Mouse (Mus musculus) lung, postnatal 25 days (tissue): ENCODE results near the gene Fhit.
A peak's percentile ranks its signal among the peaks of the same experiment; 100 is the strongest.

Experiments
- DNase-seq: peaks from one replicate; pipeline ENCODE4 v3.0.0; 2022; ENCODE audit warnings: low spot score

The Fhit gene

DNA sequence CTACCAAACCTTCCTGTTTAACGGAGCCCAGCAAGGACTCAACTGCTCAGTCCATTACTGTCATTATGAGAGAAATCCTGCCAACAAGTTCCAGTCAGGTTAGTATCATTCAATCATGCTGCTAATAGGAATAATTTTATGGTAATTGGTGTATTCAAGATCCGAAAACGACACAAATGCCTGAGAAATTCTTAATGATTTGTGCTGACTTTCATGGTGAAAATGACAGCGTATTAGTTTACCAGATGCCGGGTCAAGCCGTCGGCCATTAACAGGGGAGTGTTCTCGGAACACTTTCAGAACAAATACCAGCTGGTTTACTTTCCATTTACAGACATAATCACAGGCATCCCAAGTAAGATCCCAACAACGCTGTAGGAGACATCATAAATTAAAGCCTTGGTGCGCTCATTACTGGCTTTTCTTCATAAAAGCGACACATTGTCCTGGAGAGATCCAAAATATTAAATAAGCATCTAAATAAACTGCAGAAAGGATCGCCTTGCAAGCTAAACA, 451.0 kb downstream of the Fhit start:
- DNase-seq: no peak

GRCm38 (mm10) chr14:10701707-10702106, 460.1 kb downstream of the Fhit start:
- DNase-seq: no peak

DNA sequence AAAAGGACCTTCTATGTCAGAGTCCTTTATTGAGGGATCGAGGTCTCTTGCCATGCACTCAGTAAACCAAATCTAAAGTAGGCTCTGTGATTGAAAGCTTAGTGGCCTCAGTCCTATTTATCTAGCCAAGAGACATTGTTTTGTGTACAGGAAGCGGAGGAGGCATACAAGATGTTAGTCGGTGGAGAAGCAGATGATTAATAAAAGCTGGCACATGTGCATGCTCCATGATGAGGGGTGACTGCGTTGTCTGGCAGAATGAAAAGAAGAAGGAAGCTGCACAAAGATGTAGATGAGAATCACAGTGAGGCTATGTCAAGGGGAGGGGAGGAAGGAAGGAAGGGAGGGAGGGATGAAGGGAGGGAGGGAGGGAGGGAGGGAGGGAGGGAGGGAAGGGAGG, 481.8 kb downstream of the Fhit start:
- no peak for DNase-seq

DNA sequence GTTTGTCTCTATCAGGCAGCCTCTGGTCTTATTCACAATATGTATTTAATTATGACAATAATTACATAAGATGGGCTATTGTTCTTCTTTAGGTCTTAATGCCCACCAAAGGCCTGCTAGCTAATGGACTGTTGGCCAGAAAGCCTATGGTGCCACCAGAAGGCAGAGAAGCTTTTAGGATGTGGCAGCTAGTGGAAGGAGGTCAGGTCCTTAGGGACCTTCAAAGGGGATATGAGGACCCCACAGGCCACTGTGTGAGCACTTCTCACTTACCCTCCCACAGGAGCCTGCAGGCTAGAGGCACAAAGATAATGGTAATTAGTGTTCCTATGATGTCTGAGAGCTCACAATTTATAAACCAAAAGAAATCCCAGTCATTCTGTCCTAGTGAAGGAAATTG, 482.2 kb downstream of the Fhit start:
- no peak for DNase-seq

- peak; percentile 21 for DNase-seq
Measured at GRCm38 (mm10) chr14:10677627-10678026, 484.2 kb downstream of the Fhit start.

DNA sequence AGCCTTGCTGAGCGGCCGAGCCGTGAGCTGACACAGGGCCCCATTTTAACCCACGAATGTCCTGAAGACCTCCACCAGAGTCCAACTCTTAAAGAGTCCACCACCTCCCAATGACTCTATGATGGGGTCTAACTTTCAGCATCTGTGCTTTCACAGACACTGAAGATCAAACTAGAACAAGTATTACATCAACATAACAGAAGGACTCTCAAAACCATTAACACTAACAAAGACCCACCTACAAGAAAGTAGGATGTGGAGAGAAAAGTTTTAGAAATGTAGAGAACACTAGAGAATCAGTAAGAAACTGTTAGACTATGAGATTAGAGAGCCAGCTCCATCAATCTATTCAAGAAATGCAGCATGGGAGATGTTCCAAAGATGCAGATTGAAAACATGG, 501.6 kb downstream of the Fhit start:
- DNase-seq: no peak

- DNase-seq: no peak
Measured at GRCm38 (mm10) chr14:10659326-10659725, 502.5 kb downstream of the Fhit start.

DNA sequence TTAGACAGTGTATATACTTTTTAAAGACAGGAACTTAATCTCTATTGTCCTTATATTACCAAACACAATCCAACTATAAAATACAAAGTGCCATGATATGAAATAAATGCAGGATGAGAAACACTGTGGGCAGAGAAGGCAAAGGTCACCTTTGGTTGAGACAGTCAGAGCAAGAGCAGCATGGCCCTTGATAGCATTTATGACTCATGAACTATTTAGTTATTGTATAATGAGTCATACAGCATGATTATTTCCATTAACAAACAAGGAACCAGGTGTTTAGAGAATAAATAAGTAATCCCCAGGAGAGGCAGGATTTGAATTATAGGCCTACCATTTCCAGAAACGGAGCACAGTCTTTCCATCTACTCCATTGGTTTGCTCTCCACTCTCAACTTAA, 503.6 kb downstream of the Fhit start:
- no peak for DNase-seq

DNA sequence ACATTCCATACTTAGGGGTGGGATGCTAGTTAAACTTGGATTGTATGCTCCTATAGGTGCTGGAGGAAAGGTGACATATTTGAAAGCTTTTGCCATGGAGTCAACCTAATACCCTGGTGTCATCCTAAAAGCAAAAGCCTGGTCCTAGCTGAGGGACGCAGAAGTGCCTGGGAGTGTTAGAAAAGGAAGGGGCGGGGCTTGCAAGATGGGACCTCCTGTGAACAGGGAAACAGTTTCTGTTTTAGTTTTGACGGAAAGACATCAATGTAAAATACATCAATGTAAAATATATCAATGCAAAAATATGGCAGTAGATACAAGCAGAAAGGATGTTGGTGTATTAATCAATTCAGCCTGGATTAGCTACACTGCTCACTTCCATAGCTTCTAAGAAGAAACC, 504.5 kb downstream of the Fhit start:
- no peak for DNase-seq

GRCm38 (mm10) chr14:10655842-10656241, 506.0 kb downstream of the Fhit start:
- DNase-seq: no peak

DNA sequence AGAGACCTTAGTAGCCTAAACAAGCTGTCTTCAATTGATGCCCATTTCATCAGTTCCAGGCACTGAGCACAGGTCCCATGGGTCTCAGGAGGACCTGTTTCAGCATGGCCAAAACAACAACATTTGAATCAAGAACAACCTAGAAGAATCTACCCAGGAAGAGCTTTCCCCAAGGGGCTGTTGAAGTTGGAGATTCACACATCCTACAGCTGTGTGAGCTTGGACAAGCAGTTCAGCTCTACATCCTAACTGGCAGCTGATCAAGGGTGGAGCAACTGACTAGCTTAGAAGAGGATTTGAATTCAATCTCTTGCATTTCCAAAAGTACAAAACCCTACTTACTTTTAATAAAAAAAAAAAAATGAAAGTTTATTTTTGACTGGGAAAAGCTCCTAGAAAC, 514.0 kb downstream of the Fhit start:
- no peak for DNase-seq

DNA sequence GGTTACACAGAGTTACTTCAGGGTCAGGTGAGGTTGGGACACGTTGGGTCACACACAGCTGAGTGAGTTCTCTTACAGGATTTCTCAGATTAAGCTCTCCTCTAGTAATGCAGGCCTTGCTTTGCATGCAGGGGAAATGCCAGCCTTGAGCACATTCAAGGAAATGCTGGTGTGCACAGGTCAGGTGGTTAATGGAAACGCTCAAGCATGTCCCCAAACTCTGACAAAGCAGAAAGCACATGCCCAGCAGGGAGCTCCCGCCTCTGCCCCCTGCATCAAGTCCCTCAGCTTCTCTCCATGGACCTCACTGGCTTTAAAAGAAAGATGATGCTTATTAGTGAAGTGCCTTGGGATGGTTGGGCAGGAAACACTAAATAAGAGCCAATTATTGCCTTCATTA, 530.1 kb downstream of the Fhit start:
- no peak for DNase-seq

- no peak for DNase-seq
Measured at GRCm38 (mm10) chr14:10630831-10631360, 530.9 kb downstream of the Fhit start.

DNA sequence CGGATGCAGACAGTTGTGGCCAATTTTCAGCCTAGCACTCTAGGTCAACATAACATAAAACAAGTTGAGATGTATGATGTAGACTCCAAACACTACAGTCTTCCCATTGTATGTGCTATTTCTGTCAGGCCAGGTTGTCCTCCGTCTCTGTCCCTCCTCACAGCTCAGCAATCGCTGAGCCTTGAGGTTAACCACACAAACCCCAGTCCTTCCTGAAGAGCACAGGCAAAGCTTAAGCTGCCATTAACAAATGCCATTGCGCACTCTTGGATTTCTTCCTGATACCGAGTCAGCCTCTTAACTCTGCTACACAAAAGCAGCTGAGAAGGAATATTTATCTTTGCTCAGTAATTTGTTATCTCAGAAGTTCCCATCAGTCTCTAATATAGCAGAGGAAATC, 568.4 kb downstream of the Fhit start:
- DNase-seq: no peak

DNA sequence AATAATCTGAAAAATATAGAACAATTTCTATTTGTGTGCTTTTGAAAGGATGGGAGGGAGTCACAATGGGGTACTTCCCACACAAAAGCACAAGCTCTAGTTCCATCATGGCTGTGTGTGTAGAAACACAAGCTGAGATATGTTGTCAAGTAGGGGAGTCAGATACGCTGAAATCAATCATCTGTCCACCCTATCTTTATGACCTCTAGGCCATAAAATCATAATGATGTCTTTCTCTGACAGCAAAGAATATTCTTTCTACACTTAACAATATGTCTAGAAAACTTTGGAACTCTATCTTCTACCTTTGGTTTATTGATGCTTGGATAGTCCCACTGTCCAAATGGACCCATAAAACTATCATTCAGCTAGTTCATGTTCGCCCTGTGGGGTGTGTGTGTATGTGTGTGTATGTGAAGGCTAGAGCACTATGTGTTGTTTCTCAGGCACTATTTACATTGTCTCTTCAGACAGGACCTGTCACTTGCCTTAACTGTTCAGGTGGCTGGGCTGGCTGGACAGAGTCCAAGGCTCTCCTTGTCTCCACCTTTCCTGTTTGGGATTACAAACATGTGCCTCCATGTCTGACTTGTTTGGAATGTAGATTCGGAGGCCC, 592.8 kb downstream of the Fhit start:
- no peak for DNase-seq

DNA sequence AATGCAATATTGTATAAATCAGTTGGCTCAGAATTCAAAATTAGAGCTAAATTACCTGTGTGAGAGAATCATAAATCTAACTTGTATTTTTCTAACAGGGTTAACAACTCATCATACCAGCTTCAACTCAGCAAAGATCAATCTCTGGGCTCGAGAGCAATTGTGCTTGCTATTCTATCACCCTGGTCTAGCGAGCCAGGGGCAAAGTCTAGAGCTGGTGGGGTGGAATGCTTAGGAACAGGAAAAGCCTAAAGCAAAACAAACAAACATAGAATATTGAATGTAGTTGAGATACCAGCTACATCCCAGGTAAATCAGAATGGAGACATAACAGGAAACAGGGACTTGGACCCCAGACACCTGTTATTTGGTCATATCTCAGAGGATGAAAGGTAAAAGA, 594.1 kb downstream of the Fhit start:
- DNase-seq: no peak

DNA sequence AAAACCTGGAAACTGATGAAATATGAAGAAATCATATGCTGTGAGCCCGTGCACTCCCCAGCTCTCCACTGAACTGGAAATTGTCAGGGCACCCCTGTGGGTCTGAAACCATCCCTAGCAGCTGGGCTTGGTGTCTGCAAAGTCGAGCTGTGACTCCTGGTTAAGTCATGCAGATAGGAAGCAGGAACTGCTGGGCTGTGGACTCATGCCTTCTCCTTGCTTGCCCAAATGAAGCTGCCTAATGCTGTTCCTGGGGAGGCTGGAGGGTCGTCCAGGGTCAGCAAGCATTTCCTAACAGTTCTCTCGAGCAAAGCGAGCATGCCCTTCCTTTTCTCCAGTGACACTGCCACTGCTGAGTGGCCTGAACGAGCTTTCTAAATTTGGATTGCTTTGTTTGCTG, 607.1 kb downstream of the Fhit start:
- DNase-seq: no peak

- DNase-seq: no peak
Measured at GRCm38 (mm10) chr14:10548632-10549031, 613.2 kb downstream of the Fhit start.

- no peak for DNase-seq
Measured at GRCm38 (mm10) chr14:10545916-10546315, 615.9 kb downstream of the Fhit start.

- no peak for DNase-seq
Measured at GRCm38 (mm10) chr14:10534862-10535261, 627.0 kb downstream of the Fhit start.

- no peak for DNase-seq
Measured at GRCm38 (mm10) chr14:10531748-10532500, 629.9 kb downstream of the Fhit start.

DNA sequence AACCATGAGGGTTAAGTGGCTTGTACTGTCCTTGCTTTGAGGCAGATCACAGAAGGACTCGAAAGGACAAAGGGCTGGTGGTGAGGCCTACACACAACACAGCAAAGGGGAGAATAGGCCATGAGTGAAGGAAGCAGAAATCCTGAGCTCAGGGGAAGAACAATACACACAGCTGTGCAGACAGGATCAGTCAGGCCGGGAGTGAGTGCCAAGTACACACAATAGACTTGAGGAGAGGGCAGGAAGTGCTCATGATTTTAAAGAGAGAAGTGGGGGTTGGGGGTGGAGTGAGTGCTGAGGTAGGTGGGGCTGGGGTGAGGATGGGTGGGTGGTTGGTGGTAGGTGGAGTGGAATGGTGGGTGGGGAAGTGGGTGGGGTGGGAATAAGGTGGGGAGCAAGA, 635.0 kb downstream of the Fhit start:
- DNase-seq: no peak

- no peak for DNase-seq
Measured at GRCm38 (mm10) chr14:10525786-10526185, 636.0 kb downstream of the Fhit start.

GRCm38 (mm10) chr14:10514026-10514425, 647.8 kb downstream of the Fhit start:
- DNase-seq: no peak
